Mouse (Mus musculus): Measurements from ENCODE around the gene Nelfb.

Nelfb gene

GRCm38 (mm10) chr2:25196172-25196954 is 14.9 kb downstream of the Nelfb start, which contains the start of gene Tor4a:
Gene Tor4a (minus strand): TSS chr2:25196886.
- no peak for DNase-seq (ENCODE audit: low read depth, low spot score)

GRCm38 (mm10) chr2:25195211-25196156 is 15.8 kb downstream of the Nelfb start:
- no peak for DNase-seq (ENCODE audit: low read depth, low spot score)

GRCm38 (mm10) chr2:25194486-25195171 is 16.7 kb downstream of the Nelfb start:
- DNase-seq (ENCODE audit: low read depth, low spot score) = no peak

- no peak for DNase-seq (ENCODE audit: low read depth, low spot score)
These were observed 17.3 kb downstream of the Nelfb start for GRCm38 (mm10) chr2:25194006-25194405.

GRCm38 (mm10) chr2:25193330-25193770 is 17.9 kb downstream of the Nelfb start:
- peak; percentile 78 for DNase-seq (ENCODE audit: low read depth, low spot score)

GRCm38 (mm10) chr2:25187841-25188240 is 23.4 kb downstream of the Nelfb start:
- no peak for DNase-seq (ENCODE audit: low read depth, low spot score)

- DNase-seq (ENCODE audit: low read depth, low spot score) = no peak
These were observed 24.7 kb downstream of the Nelfb start for GRCm38 (mm10) chr2:25186575-25186930.

- peak; percentile 49 for DNase-seq (ENCODE audit: low read depth, low spot score)
These were observed 25.4 kb downstream of the Nelfb start for GRCm38 (mm10) chr2:25185625-25186574.

- no peak for DNase-seq (ENCODE audit: low read depth, low spot score)
These were observed 26.8 kb downstream of the Nelfb start for GRCm38 (mm10) chr2:25184496-25184895.

- no peak for DNase-seq (ENCODE audit: low read depth, low spot score)
These were observed 28.0 kb downstream of the Nelfb start for GRCm38 (mm10) chr2:25183336-25183735.

- no peak for DNase-seq (ENCODE audit: low read depth, low spot score)
These were observed 28.6 kb downstream of the Nelfb start for GRCm38 (mm10) chr2:25182664-25183063.

- no peak for DNase-seq (ENCODE audit: low read depth, low spot score)
These were observed 29.3 kb downstream of the Nelfb start for GRCm38 (mm10) chr2:25181891-25182397.

GRCm38 (mm10) chr2:25180973-25181890 is 30.1 kb downstream of the Nelfb start:
- no peak for DNase-seq (ENCODE audit: low read depth, low spot score)

- DNase-seq (ENCODE audit: low read depth, low spot score) = peak; percentile 82
These were observed 30.8 kb downstream of the Nelfb start, which contains the start of gene Nrarp for GRCm38 (mm10) chr2:25180478-25180903. Gene Nrarp (plus strand): TSS chr2:25180758.

- DNase-seq (ENCODE audit: low read depth, low spot score) = no peak
These were observed 31.6 kb downstream of the Nelfb start for GRCm38 (mm10) chr2:25179566-25180217.

- no peak for DNase-seq (ENCODE audit: low read depth, low spot score)
These were observed 32.9 kb downstream of the Nelfb start for GRCm38 (mm10) chr2:25178285-25178972.

GRCm38 (mm10) chr2:25177685-25178084 is 33.6 kb downstream of the Nelfb start:
- DNase-seq (ENCODE audit: low read depth, low spot score) = no peak

GRCm38 (mm10) chr2:25177076-25177475 is 34.2 kb downstream of the Nelfb start:
- no peak for DNase-seq (ENCODE audit: low read depth, low spot score)

All from retina, postnatal 7 days (tissue).